Mouse (Mus musculus): ENCODE measurements around the gene Cox18. TPM values are rescaled to one million over a fixed set of nuclear protein-coding genes. Genes with fewer than 3 reads are reported as not detected.

The Cox18 gene
- 30.7 and 32.8 TPM in 2 replicates for polyA plus RNA-seq (2021; fragmentation: Nextera tagmentation)
- long read RNA-seq, experiment 1, transcript Cox18-201 (6 exons, 1,333 nt) = major isoform, 13 of 49 reads
- long read RNA-seq, experiment 1, transcript Cox18-202 (6 exons, 1,307 nt) = minor isoform, 9 of 49 reads
- long read RNA-seq, experiment 1, partial matches to known transcripts = 5 of 49 reads
- long read RNA-seq, experiment 1, other reads (novel, unspliced or antisense) = 20 of 49 reads
- long read RNA-seq, experiment 2, transcript Cox18-201 (6 exons, 1,333 nt) = minor isoform, 7 of 34 reads
- long read RNA-seq, experiment 2, transcript Cox18-202 (6 exons, 1,307 nt) = major isoform, 17 of 34 reads
- long read RNA-seq, experiment 2, partial matches to known transcripts = 1 of 34 reads
- long read RNA-seq, experiment 2, other reads (novel, unspliced or antisense) = 9 of 34 reads

GRCm38 (mm10) chr5:90223534-90224381, at the start of gene Cox18:
Gene Cox18 (minus strand): TSS chr5:90224001.

Other genes starting within 250 kb of the Cox18 start
- 12.0 and 18.2 TPM in 2 replicates for gene Ankrd17, start 142.6 kb upstream of the Cox18 start, polyA plus RNA-seq (2021; fragmentation: Nextera tagmentation)
- 0.56 and 0.64 TPM in 2 replicates for gene Gm9958, start 143.2 kb upstream of the Cox18 start, polyA plus RNA-seq (2021; fragmentation: Nextera tagmentation)
- not detected in 2 replicates for gene Alb, start 236.9 kb upstream of the Cox18 start, polyA plus RNA-seq (2021; fragmentation: Nextera tagmentation)